Mouse (Mus musculus) liver, embryonic 15.5 days (tissue): ENCODE data around the gene Olfr96. TPM values are rescaled to one million over a fixed set of nuclear protein-coding genes. Genes with fewer than 3 reads are reported as not detected.

Experiments used
- ATAC-seq: fragments of 200-750 bp; cut with Nextera tagmentation; 2 replicates; pipeline ENCODE4 v1.8.0; 2017; ENCODE audit warnings: moderate number of reproducible peaks, mild to moderate bottlenecking, moderate library complexity; ENCODE audit not compliant: insufficient read depth
- H3K27ac ChIP-seq: fragments of 300-500 bp; sonication (generic); replicated peaks from 2 replicates; pipeline ENCODE4 v1.5.1; 2015; ENCODE audit warnings: mild to moderate bottlenecking, inconsistent platforms
- H3K27me3 ChIP-seq: fragments of 300-500 bp; sonication (generic); 2 replicates; pipeline ENCODE4 v1.6.1; 2015; ENCODE audit warnings: mild to moderate bottlenecking, inconsistent platforms
- H3K36me3 ChIP-seq: fragments of 300-500 bp; sonication (generic); replicated peaks from 2 replicates; pipeline ENCODE4 v1.6.1; 2015; ENCODE audit warnings: moderate library complexity, mild to moderate bottlenecking, inconsistent platforms
- H3K4me1 ChIP-seq: fragments of 300-500 bp; sonication (generic); replicated peaks from 2 replicates; pipeline ENCODE4 v1.6.1; 2015; ENCODE audit warnings: inconsistent platforms
- H3K4me2 ChIP-seq: fragments of 300-500 bp; sonication (generic); 2 replicates; pipeline ENCODE4 v1.6.1; 2015; ENCODE audit warnings: moderate library complexity, mild to moderate bottlenecking, inconsistent platforms
- H3K4me3 ChIP-seq: fragments of 300-500 bp; sonication (generic); replicated peaks from 2 replicates; pipeline ENCODE4 v1.5.1; 2015; ENCODE audit warnings: mild to moderate bottlenecking, inconsistent platforms
- H3K9ac ChIP-seq: fragments of 300-500 bp; sonication (generic); 2 replicates; pipeline ENCODE4 v1.6.1; 2015; ENCODE audit warnings: moderate library complexity, mild to moderate bottlenecking, inconsistent platforms
- H3K9me3 ChIP-seq: fragments of 300-500 bp; sonication (generic); replicated peaks from 2 replicates; pipeline ENCODE4 v1.6.1; 2016; ENCODE audit warnings: inconsistent platforms
- WGBS: fragments of 180-500 bp; shearing (Covaris S2); methylation state at CpG from one replicate; pipeline ENCODE4 v1.1.7; 2015; ENCODE audit warnings: mixed read lengths; ENCODE audit not compliant: insufficient replicate concordance; 5-methylcytosine and 5-hydroxymethylcytosine counted together
- polyA plus RNA-seq: library from polyadenylated mRNA; unstranded; fragments of >200 nt; fragmentation: Nextera tagmentation; extraction: Ambion mirVana; gene quantifications from 2 replicates; pipeline ENCODE4 v1.2.1, GENCODE M21; 2015

The Olfr96 gene
- polyA plus RNA-seq: not detected in 2 replicates

DNA sequence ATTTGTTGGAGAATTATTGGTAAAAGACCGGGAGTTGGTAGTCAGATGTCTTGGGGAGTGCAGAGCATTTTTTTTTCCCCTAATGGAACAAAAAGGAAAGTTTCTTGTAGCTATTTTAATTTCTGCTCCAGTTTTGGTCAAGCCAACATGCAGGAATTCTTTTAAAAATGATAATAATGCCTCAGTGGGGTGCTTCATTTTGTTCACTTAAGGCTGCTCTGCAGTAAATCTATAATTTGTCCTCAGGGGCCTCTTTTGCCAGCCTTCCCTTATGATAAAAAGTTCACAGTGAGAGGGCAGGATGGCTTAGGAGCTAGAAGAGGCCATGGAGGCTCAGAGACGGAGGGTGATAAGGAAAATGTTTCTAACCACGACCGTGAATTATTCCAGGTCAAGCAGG is at the start of gene Olfr96:
Gene Olfr96 (plus strand): TSS at position 301 of the 400 bp plus-strand sequence.
- no peak within 1 kb of the TSS for H3K4me3 ChIP-seq
- WGBS: 32% methylated on average over 4 of the region's 4 CpGs
- H3K9me3 ChIP-seq: no peaks in the 10 kb centered on the region
- H3K9ac ChIP-seq: no peak within 1 kb of the TSS
- ATAC-seq: no peak
- no peaks in the 10 kb centered on the region for H3K4me1 ChIP-seq
- no peak within 1 kb of the TSS for H3K4me2 ChIP-seq
- H3K27ac ChIP-seq: no peak within 1 kb of the TSS
- H3K36me3 ChIP-seq: no peaks in the 10 kb centered on the region
- H3K27me3 ChIP-seq: no peaks in the 10 kb centered on the region

DNA sequence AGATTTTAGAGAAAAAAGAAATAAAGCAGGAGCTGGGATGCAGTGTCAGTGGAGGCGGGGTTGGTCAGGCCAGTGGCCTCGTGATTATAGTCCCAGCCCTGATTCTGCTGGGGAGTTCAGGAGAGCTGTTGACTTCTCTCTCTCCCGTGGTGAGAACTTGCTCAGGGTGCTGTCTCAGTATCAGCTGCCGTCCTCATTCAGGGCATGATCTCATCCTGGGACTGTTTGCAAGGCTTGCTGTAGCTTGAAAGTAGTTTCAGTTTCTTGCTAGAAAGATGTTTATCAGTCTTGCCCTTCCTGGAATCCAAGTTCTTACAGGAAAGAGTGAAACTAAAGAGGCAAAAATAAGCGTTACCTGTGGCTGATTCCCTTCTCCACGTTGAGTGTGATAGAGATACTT is 34.5 kb upstream of the Olfr96 start:
- Histone ChIP-seq H3K9ac (no peak overlapping the region), H3K4me3 (no peak overlapping the region), H3K9me3 (no peaks in the 10 kb centered on the region), H3K27me3 (no peaks in the 10 kb centered on the region), H3K27ac (no peak overlapping the region), H3K4me1 (no peaks in the 10 kb centered on the region), H3K36me3 (no peaks in the 10 kb centered on the region), H3K4me2 (no peak overlapping the region)
- 19% methylated on average over 6 of the region's 6 CpGs for WGBS
- no peak for ATAC-seq

DNA sequence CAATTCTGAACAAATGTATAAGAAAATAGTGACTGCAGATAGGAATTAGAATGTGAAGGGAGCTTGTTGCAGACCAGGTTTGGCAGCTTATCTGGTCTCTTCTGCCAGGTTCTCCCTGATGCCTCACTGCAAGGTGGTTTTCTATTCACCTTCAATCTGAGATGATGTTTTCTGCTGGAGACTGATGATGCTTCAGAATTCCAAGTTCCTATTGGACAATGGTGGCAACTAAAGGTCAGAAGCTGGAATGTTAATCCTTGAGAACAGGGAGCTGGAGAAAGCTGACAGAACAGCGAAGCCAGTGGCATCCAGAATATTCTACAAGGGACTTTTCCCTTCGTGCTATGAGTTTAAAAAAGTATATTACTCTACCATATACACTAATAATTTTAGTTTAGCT is 29.2 kb upstream of the Olfr96 start:
- H3K4me1 ChIP-seq: no peaks in the 10 kb centered on the region
- no peak for ATAC-seq
- WGBS: 33% methylated on average over 2 of the region's 2 CpGs
- no peaks in the 10 kb centered on the region for H3K36me3 ChIP-seq
- H3K27me3 ChIP-seq: peaks cover 9% of the 10 kb centered on the region
- H3K9me3 ChIP-seq: no peaks in the 10 kb centered on the region
- H3K4me2 ChIP-seq: no peak overlapping the region
- H3K4me3 ChIP-seq: no peak overlapping the region
- H3K27ac ChIP-seq: no peak overlapping the region
- H3K9ac ChIP-seq: no peak overlapping the region

DNA sequence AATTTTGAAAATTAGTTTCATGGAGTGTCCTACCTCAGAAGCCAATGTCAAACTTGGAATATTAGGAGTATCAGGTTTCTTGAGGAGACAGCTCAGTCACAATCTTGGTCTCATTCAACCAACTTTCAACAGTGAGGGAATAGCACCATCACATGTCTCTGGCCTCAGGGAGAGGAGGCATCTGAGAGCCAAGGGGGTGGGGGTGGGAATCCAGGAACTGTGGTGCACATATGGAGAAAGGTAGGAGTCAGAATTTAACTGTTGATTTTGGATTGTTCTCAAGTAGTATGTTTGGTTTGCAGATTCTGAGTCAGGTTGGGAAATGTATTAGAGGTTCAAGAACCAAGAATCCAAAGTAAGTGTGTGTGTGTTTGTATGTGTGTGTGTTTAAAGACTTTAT is 26.9 kb upstream of the Olfr96 start:
- Histone ChIP-seq H3K27me3 (peaks cover 32% of the 10 kb centered on the region), H3K4me2 (no peak overlapping the region), H3K9ac (no peak overlapping the region), H3K4me1 (no peaks in the 10 kb centered on the region), H3K9me3 (no peaks in the 10 kb centered on the region), H3K27ac (no peak overlapping the region), H3K36me3 (no peaks in the 10 kb centered on the region), H3K4me3 (no peak overlapping the region)
- ATAC-seq: no peak

DNA sequence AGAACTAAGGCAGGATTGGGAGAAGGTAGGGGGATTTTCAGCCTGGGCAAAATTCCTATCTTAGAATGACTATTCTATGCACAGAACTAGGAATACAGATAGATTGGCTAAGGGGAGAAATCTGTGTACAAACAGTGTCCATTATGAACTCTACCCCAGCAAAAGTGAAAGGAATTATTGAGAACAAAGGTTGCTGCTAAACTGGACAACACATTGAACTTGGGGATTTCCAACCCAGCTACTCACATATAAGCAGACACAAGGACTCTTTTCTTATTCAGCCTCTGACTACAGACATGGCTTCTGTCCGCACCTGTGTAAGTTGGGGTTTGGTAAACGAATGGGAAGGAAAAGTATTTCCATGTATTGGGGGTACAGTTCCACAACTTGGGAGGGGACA is 26.3 kb upstream of the Olfr96 start, which contains the start of gene Ubd:
Gene Ubd (plus strand): TSS at position 237 of the 400 bp plus-strand sequence.
- Histone ChIP-seq H3K27ac (no peak within 1 kb of the TSS), H3K4me3 (no peak within 1 kb of the TSS), H3K4me2 (no peak within 1 kb of the TSS), H3K27me3 (peaks cover 38% of the 10 kb centered on the region), H3K36me3 (no peaks in the 10 kb centered on the region), H3K9ac (no peak within 1 kb of the TSS), H3K4me1 (no peaks in the 10 kb centered on the region), H3K9me3 (no peaks in the 10 kb centered on the region)
- 60% methylated on average over 2 of the region's 2 CpGs for WGBS
- no peak for ATAC-seq

DNA sequence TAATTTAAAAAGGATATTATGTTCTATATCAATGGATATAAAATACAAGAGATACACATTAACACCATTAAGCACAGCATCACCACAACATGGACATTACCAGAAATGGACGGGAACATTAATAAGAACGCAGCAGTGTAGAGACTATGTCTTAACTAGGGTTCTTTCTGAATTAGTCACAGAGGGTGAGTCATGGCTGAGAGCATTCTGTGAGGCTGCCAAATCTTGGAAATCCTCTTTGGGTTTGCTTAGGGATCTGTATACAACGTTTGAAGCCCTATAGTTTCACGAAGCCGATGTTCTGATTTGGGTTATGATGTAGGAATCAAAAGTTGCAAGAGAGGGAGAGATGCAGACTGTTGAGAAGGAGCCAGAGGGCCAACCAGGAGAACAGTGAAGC is 25.2 kb upstream of the Olfr96 start:
- ATAC-seq: no peak

DNA sequence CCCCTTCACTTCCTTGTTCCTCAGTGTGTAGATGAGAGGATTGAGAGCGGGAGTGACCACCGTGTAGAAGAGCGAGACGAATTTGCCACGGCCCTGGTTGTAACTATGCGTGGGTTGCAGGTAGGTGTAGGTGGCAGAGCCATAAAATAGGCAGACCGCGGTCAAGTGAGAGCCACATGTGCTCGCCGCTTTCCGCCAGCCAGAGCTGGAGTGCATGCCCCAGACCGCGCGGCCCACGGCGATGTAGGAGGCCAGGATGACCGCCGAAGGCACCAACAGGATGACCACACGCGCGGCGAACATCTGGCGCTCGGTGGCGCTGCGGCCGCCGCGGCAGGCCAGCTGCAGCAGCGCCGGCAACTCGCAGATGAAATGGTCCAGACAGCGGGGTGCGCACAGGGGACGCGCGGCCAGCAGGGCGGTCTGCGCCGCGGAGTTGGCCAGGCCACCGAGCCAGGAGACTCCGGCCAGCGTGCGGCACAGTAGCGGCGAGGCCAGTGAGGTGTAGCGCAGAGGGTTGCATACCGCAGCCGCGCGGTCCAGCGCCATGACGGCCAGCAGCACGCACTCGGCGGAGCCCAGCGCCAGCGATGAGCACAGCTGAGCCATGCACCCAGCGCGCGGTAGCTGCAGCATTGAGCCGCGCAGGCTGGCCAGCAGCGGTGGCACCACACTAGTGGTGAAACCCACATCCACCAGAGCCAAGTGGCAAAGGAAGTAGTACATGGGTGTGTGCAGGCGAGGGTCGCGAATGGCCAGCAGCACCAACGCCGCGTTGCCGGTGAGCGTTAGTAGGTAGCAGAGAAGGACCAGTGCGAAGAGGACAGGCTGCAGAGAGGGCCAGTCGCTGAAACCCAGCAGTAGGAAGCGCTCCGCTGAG is 22.9 kb upstream of the Olfr96 start:
- Histone ChIP-seq H3K36me3 (no peaks in the 10 kb centered on the region), H3K4me1 (no peaks in the 10 kb centered on the region), H3K27ac (no peak overlapping the region), H3K9me3 (no peaks in the 10 kb centered on the region), H3K4me2 (peak overlapping the region; percentile 51), H3K9ac (no peak overlapping the region), H3K27me3 (peaks cover 41% of the 10 kb centered on the region), H3K4me3 (peak overlapping the region; percentile 22; the same call in 1 of the 2 replicates)
- ATAC-seq: no peak
- WGBS: 2% methylated on average over 77 of the region's 77 CpGs

More for the DNA sequence above, 25.2 kb upstream of the Olfr96 start:
- Histone ChIP-seq H3K9ac (no peak overlapping the region), H3K4me2 (no peak overlapping the region), H3K4me3 (no peak overlapping the region), H3K27ac (no peak overlapping the region), H3K27me3 (peaks cover 41% of the 10 kb centered on the region), H3K36me3 (no peaks in the 10 kb centered on the region), H3K4me1 (no peaks in the 10 kb centered on the region), H3K9me3 (no peaks in the 10 kb centered on the region)
- 69% methylated on average over 5 of the region's 5 CpGs for WGBS

DNA sequence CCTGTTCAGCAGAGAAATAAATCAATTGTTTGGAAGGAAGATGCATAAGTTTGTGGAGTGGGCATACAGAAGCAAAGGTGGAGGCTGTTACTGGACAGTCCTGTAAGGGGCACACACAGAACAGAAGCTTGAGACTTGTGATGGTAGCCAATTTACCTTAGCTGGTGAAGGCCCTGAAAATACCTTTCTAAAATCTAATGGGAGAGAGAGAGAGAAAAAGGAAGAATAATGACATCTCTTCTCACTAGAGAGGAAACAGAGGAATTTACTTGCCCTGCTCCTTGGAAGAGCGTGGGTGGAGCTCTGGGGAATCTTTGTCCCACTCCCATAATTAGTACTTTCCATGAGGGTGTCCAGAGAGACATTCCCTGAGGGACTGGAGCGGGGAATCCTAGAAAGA is 19.1 kb upstream of the Olfr96 start, which contains the start of gene Olfr94:
Gene Olfr94 (minus strand): TSS at position 101 of the 400 bp plus-strand sequence.
- Histone ChIP-seq H3K36me3 (no peaks in the 10 kb centered on the region), H3K4me1 (no peaks in the 10 kb centered on the region), H3K9ac (no peak within 1 kb of the TSS), H3K27me3 (peaks cover 30% of the 10 kb centered on the region), H3K4me2 (no peak within 1 kb of the TSS), H3K9me3 (no peaks in the 10 kb centered on the region), H3K27ac (no peak within 1 kb of the TSS), H3K4me3 (no peak within 1 kb of the TSS)
- no peak for ATAC-seq
- WGBS: 65% methylated on average over 2 of the region's 2 CpGs

DNA sequence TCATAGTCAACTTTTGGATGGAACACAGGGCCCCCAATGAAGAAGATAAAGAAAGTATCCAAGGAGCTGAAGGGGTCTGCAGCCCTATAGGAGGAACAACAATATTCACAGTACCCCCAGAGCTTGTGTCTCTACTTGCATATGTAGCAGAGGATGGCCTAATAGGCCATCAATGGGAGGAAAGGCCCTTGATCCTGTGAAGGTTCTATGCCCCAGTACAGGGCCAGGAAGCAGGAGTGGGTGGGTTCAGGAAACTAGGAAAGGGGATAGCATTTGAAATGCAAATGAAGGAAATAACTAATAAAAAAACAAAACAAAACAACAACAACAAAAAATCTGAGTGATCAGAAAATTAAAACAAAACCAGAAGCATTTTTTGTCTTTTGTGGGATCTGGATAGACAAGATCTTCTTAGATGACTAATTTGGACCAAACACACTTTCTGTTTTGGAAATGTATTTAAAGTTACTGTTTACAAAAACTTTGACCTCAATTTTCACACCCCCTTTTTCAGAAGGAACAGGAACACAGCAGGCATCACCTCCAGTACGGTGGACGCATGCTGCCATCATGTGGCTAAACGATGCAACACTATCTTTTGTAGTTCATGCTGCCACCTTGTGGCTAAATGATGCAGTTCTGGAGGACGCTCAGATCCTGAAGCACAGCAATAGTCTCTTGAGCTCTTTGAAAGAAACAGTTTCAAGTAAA is 16.6 kb upstream of the Olfr96 start:
- Histone ChIP-seq H3K4me1 (no peaks in the 10 kb centered on the region), H3K9me3 (no peaks in the 10 kb centered on the region), H3K4me2 (no peak overlapping the region), H3K36me3 (no peaks in the 10 kb centered on the region), H3K27ac (no peak overlapping the region), H3K4me3 (no peak overlapping the region), H3K9ac (no peak overlapping the region), H3K27me3 (peaks cover 6% of the 10 kb centered on the region)
- ATAC-seq: no peak
- WGBS: under 1% methylated on average over 4 of the region's 4 CpGs

DNA sequence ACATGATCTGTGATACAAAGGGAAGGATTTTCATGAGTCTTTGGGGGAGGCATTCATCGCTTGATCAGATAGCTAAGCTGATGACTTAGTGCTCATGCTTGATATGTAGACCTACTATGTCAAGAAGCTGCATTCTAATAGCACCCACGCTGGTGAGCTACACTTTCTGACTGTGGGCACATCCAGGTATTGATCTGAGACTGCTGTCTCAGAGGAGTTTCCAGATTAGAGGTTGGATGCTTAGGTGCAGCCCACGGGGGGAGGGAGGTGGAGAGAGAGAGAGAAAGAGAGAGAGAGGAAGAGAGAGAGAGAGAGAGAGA is 16.1 kb upstream of the Olfr96 start:
- no peaks in the 10 kb centered on the region for H3K36me3 ChIP-seq
- WGBS: 26% methylated on average over 3 of the region's 3 CpGs
- ATAC-seq: no peak

DNA sequence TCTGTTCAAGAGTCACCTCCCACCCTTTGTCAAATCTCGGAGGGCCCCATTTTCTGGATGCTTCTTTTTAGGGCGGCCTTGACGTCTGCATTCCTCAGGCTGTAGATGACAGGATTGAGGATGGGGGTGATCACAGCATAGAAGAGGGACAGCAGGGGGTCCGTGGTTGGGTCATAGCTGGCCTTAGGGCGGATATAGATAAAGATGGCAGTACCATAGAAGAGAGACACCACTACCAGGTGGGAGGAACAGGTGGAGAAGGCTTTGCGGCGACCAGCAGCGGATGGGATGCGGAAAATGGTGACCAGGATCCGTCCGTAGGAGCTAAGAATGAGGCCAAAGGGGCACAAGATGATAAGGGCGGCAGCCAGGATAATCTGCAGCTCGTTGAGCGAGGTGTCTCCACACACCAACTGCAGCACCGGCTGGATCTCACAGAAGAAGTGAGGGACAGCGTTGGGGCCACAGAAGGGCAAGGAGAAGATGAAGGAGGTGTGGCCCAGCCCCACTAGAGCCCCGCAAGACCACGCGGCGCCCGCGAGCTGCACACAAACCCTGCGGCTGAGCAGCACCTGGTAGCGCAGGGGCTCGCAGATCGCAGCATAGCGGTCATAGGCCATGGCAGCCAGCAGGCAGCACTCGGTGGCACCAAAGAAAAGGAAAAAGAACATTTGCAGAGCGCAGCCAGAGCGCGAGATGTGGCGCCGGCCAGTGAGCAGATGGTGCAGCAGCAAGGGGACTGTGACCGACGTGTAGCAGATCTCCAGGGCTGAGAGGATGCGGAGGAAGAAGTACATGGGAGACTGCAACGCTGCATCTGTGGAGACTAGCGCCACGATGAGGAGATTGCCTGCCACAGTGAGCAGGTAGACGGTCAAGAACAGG is 8.8 kb upstream of the Olfr96 start:
- Histone ChIP-seq H3K4me3 (no peak overlapping the region), H3K4me2 (no peak overlapping the region), H3K27ac (no peak overlapping the region), H3K9ac (no peak overlapping the region), H3K4me1 (no peaks in the 10 kb centered on the region), H3K36me3 (no peaks in the 10 kb centered on the region), H3K27me3 (peaks cover 15% of the 10 kb centered on the region), H3K9me3 (no peaks in the 10 kb centered on the region)
- ATAC-seq: no peak
- 15% methylated on average over 40 of the region's 40 CpGs for WGBS

More for the DNA sequence above, 16.1 kb upstream of the Olfr96 start:
- H3K4me1 ChIP-seq: no peaks in the 10 kb centered on the region
- no peak overlapping the region for H3K4me3 ChIP-seq
- H3K27me3 ChIP-seq: peaks cover under 1% of the 10 kb centered on the region; the same call in 1 of the 2 replicates
- H3K27ac ChIP-seq: no peak overlapping the region
- H3K4me2 ChIP-seq: no peak overlapping the region
- no peaks in the 10 kb centered on the region for H3K9me3 ChIP-seq
- H3K9ac ChIP-seq: no peak overlapping the region
